Mouse (Mus musculus): ENCODE results near the gene Sh2d7.
"Not testable (repeated sequence)": the region's sequence is repeated elsewhere in the genome, so short reads cannot be mapped to it uniquely, and the experiment has no call there.

Sh2d7 gene

GRCm38 (mm10) chr9:54544954-54545315 lies 6.2 kb downstream of the Sh2d7 start:
- DNase-seq, result no peak

GRCm38 (mm10) chr9:54547536-54547935 lies 8.8 kb downstream of the Sh2d7 start:
- DNase-seq, result no peak

- no peak for DNase-seq
These were observed 10.6 kb downstream of the Sh2d7 start for GRCm38 (mm10) chr9:54549433-54549832.

GRCm38 (mm10) chr9:54552409-54552808 lies 13.6 kb downstream of the Sh2d7 start:
- DNase-seq, result no peak

- DNase-seq, result no peak
These were observed 16.3 kb downstream of the Sh2d7 start for GRCm38 (mm10) chr9:54555044-54555443.

GRCm38 (mm10) chr9:54558731-54559130 lies 19.9 kb downstream of the Sh2d7 start:
- no peak for DNase-seq

GRCm38 (mm10) chr9:54559771-54560471 lies 21.1 kb downstream of the Sh2d7 start, which contains the start of gene Cib2:
TSS of gene Cib2 (minus strand) at chr9:54560218.
- peak; percentile 71 for DNase-seq

GRCm38 (mm10) chr9:54560831-54561601 lies 22.2 kb downstream of the Sh2d7 start:
- no peak for DNase-seq

GRCm38 (mm10) chr9:54566958-54567357 lies 28.2 kb downstream of the Sh2d7 start:
- DNase-seq, result no peak

- no peak for DNase-seq
These were observed 29.9 kb downstream of the Sh2d7 start for GRCm38 (mm10) chr9:54568732-54569131.

GRCm38 (mm10) chr9:54571130-54571839 lies 32.5 kb downstream of the Sh2d7 start:
- no peak for DNase-seq

GRCm38 (mm10) chr9:54583712-54584111 lies 44.9 kb downstream of the Sh2d7 start:
- DNase-seq, result no peak

GRCm38 (mm10) chr9:54584127-54584526 lies 45.3 kb downstream of the Sh2d7 start:
- DNase-seq, result not testable (repeated sequence)

GRCm38 (mm10) chr9:54585839-54586198 lies 47.0 kb downstream of the Sh2d7 start:
- no peak for DNase-seq

- peak; percentile 97 for DNase-seq
These were observed 47.6 kb downstream of the Sh2d7 start, which contains the start of gene Idh3a for GRCm38 (mm10) chr9:54586199-54587061. TSS of gene Idh3a (plus strand) at chr9:54586334.

GRCm38 (mm10) chr9:54587863-54588262 lies 49.1 kb downstream of the Sh2d7 start:
- DNase-seq, result no peak

- DNase-seq, result not testable (repeated sequence)
These were observed 54.9 kb downstream of the Sh2d7 start for GRCm38 (mm10) chr9:54593652-54594051.

Data from right cerebral cortex, postnatal 25 days (tissue).